Mouse (Mus musculus) cortical plate, adult 2 months (tissue): ENCODE results near the gene Gadd45b.

Source experiments
- CTCF ChIP-seq: fragments of 200-500 bp; IDR thresholded peaks from 2 replicates; pipeline ENCODE4 v1.5.1; 2011; ENCODE audit warnings: mild to moderate bottlenecking, control low read depth, low read length; ENCODE audit not compliant: insufficient read depth; ENCODE audit errors: extremely low read depth
- POLR2A ChIP-seq: fragments of 200-500 bp; IDR thresholded peaks from 2 replicates; pipeline ENCODE4 v1.6.1; 2011; ENCODE audit warnings: mild to moderate bottlenecking, low read length, control low read depth; ENCODE audit not compliant: insufficient read depth; ENCODE audit errors: extremely low read depth

DNA sequence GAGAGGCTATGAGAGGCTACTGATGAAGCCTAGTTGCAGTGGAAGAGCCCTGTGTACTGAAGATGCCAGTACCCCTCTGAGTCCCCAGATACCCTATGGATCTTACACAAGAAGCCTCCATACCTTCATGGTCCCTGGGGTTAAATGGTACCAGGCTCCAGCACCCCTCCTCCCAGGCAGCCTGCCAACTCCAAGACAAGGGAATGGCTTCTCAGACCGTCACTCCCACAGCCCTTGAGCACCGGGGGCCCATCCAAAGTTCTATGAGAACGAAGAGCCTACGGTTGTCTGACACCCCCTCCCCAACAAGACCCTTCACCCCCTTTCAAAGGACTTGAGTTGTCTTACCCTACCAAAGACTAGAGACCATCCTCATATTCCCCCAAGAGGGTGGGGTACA is 14.1 kb upstream of the Gadd45b start:
- TF ChIP-seq POLR2A (no peak), CTCF (no peak)
